Comparison of ENCODE assay signal across 8 mouse cellular contexts in genomic region chr2:164834531-164834930, GRCm38 (mm10). TPM values are rescaled to one million over a fixed set of nuclear protein-coding genes. Genes with fewer than 3 reads are reported as not detected.
DNase-seq lines count a peak whose midpoint lies in the region; ATAC-seq lines count a peak whose summit lies in the region.

No protein-coding gene starts in this region.

- ATAC-seq in kidney, embryonic 14.5 days (ENCODE audit: low FRiP score, low TSS enrichment), result no peak
- peak; percentile 21; the same call in 1 of the 2 replicates for ATAC-seq in megakaryocyte progenitor cell, adult 5-6 weeks (replicated peaks; ENCODE audit: poor library complexity)
- ATAC-seq in granulocyte monocyte progenitor cell, adult 5-6 weeks (replicated peaks; ENCODE audit: poor library complexity, severe bottlenecking), result no peak

- peak; percentile 39 for DNase-seq in right cerebral cortex, adult 18-20 months
- no peak for DNase-seq in right cerebral cortex, postnatal 36 days (ENCODE audit: low spot score in 2 of 2)
- no peak for DNase-seq in forebrain, embryonic 10.5 days (ENCODE audit: extremely low spot score, low spot score)
- DNase-seq in left cerebral cortex, postnatal 14 days (ENCODE audit: low spot score in 2 of 2), result no peak
- DNase-seq in embryo, embryonic 10 days (ENCODE audit: low spot score), result no peak

- peaks cover 36% of the 10 kb centered on the region for H3K36me3 ChIP-seq in forebrain, embryonic 10.5 days (replicated peaks)
- H3K36me3 ChIP-seq in kidney, embryonic 14.5 days (ENCODE audit: control insufficient read depth, insufficient read depth, low read length), result peaks cover 35% of the 10 kb centered on the region

- intact Hi-C loops in left cerebral cortex, postnatal 14 days (cut with DNase I), result loop anchor here (5.0 kb wide), 1 partner anchor 43 kb away; the partner anchor contains the start of gene Pcif1

- 54% methylated on average over 8 of the region's 8 CpGs for WGBS in forebrain, embryonic 10.5 days
- 41% methylated on average over 8 of the region's 8 CpGs for WGBS in kidney, embryonic 14.5 days

- H3K27me3 ChIP-seq in forebrain, embryonic 10.5 days (ENCODE audit: poor library complexity, severe bottlenecking), result peaks cover 6% of the 10 kb centered on the region; the same call in 1 of the 2 replicates
- no peaks in the 10 kb centered on the region for H3K27me3 ChIP-seq in kidney, embryonic 14.5 days (ENCODE audit: control insufficient read depth, insufficient read depth, low read length)

- H3K4me3 ChIP-seq in forebrain, embryonic 10.5 days, result peak overlapping the region; percentile 85
- peak overlapping the region; percentile 63 for H3K4me3 ChIP-seq in kidney, embryonic 14.5 days (ENCODE audit: low read length)

- H3K4me2 ChIP-seq in kidney, embryonic 14.5 days (replicated peaks; ENCODE audit: low read depth, low read length), result peak overlapping the region; percentile 95

- H3K9ac ChIP-seq in kidney, embryonic 14.5 days (ENCODE audit: low read depth, low read length), result peak overlapping the region; percentile 63

- H3K9me3 ChIP-seq in forebrain, embryonic 10.5 days, result no peaks in the 10 kb centered on the region
- H3K9me3 ChIP-seq in kidney, embryonic 14.5 days (ENCODE audit: control insufficient read depth, low read length), result no peaks in the 10 kb centered on the region

- peaks cover 29% of the 10 kb centered on the region for H3K4me1 ChIP-seq in forebrain, embryonic 10.5 days
- H3K4me1 ChIP-seq in kidney, embryonic 14.5 days (ENCODE audit: control insufficient read depth, insufficient read depth, low read length), result peaks cover 11% of the 10 kb centered on the region

- H3K27ac ChIP-seq in forebrain, embryonic 10.5 days, result peak overlapping the region; percentile 86; the same call in 1 of the 2 replicates
- H3K27ac ChIP-seq in kidney, embryonic 14.5 days (ENCODE audit: low read depth, low read length), result no peak overlapping the region

RNA-seq across cellular contexts. Expression of gene Neurl2, which starts 1.3 kb away (rescaled TPM):
- 3.9 and 4.5 TPM in 2 replicates for polyA plus RNA-seq in forebrain, embryonic 10.5 days (2016; fragmentation: Nextera tagmentation; extraction: Ambion mirVana)
- polyA plus RNA-seq in kidney, embryonic 14.5 days (2014; fragmentation: Nextera tagmentation; extraction: Ambion mirVana), result 6.0 and 6.6 TPM in 2 replicates
- total RNA-seq in megakaryocyte progenitor cell, adult 5-6 weeks (2015), result 3.4 and 4.3 TPM in 2 replicates
- 0.57 and 1.9 TPM in 2 replicates for total RNA-seq in megakaryocyte progenitor cell, adult 5-6 weeks (2017)
- 6.1 and 8.7 TPM in 2 replicates for total RNA-seq in granulocyte monocyte progenitor cell, adult 5-6 weeks (2014; fragmentation: Nextera tagmentation)
- 3.4 and 4.0 TPM in 2 replicates for total RNA-seq in granulocyte monocyte progenitor cell, adult 5-6 weeks (2017)
- 1 to 10 TPM; 3.6 to 4.5 TPM for total RNA-seq in left cerebral cortex, postnatal 14 days (2021)

RNA-seq across cellular contexts. Expression of gene Ctsa, which starts 1.9 kb away (rescaled TPM):
- polyA plus RNA-seq in forebrain, embryonic 10.5 days (2016; fragmentation: Nextera tagmentation; extraction: Ambion mirVana), result 77.8 and 80.4 TPM in 2 replicates
- 122 and 135 TPM in 2 replicates for polyA plus RNA-seq in kidney, embryonic 14.5 days (2014; fragmentation: Nextera tagmentation; extraction: Ambion mirVana)
- 69.5 and 69.8 TPM in 2 replicates for total RNA-seq in megakaryocyte progenitor cell, adult 5-6 weeks (2015)
- total RNA-seq in megakaryocyte progenitor cell, adult 5-6 weeks (2017), result 71.5 and 77.0 TPM in 2 replicates
- 89.0 and 135 TPM in 2 replicates for total RNA-seq in granulocyte monocyte progenitor cell, adult 5-6 weeks (2014; fragmentation: Nextera tagmentation)
- 79.5 and 109 TPM in 2 replicates for total RNA-seq in granulocyte monocyte progenitor cell, adult 5-6 weeks (2017)
- total RNA-seq in left cerebral cortex, postnatal 14 days (2021), result 10 to 100 TPM; 88.4 to 91.6 TPM

RNA-seq across cellular contexts. Expression of gene Spata25, which starts 6.2 kb away (rescaled TPM):
- polyA plus RNA-seq in forebrain, embryonic 10.5 days (2016; fragmentation: Nextera tagmentation; extraction: Ambion mirVana), result 0.19 TPM in 1 of 2 replicates, not detected in the other
- not detected in 2 replicates for polyA plus RNA-seq in kidney, embryonic 14.5 days (2014; fragmentation: Nextera tagmentation; extraction: Ambion mirVana)
- total RNA-seq in megakaryocyte progenitor cell, adult 5-6 weeks (2015), result not detected in 2 replicates
- not detected in 2 replicates for total RNA-seq in megakaryocyte progenitor cell, adult 5-6 weeks (2017)
- not detected in 2 replicates for total RNA-seq in granulocyte monocyte progenitor cell, adult 5-6 weeks (2014; fragmentation: Nextera tagmentation)
- not detected in 2 replicates for total RNA-seq in granulocyte monocyte progenitor cell, adult 5-6 weeks (2017)
- not detected for total RNA-seq in left cerebral cortex, postnatal 14 days (2021)

RNA-seq across cellular contexts. Expression of gene Zswim1, which starts 12.0 kb away (rescaled TPM):
- 25.5 and 25.9 TPM in 2 replicates for polyA plus RNA-seq in forebrain, embryonic 10.5 days (2016; fragmentation: Nextera tagmentation; extraction: Ambion mirVana)
- 12.4 and 20.0 TPM in 2 replicates for polyA plus RNA-seq in kidney, embryonic 14.5 days (2014; fragmentation: Nextera tagmentation; extraction: Ambion mirVana)
- 6.3 and 9.0 TPM in 2 replicates for total RNA-seq in megakaryocyte progenitor cell, adult 5-6 weeks (2015)
- total RNA-seq in megakaryocyte progenitor cell, adult 5-6 weeks (2017), result 3.1 and 4.4 TPM in 2 replicates
- 5.8 and 7.0 TPM in 2 replicates for total RNA-seq in granulocyte monocyte progenitor cell, adult 5-6 weeks (2014; fragmentation: Nextera tagmentation)
- 2.8 and 3.5 TPM in 2 replicates for total RNA-seq in granulocyte monocyte progenitor cell, adult 5-6 weeks (2017)
- total RNA-seq in left cerebral cortex, postnatal 14 days (2021), result 10 to 100 TPM; 21.4 to 22.0 TPM

RNA-seq across cellular contexts. Expression of gene Pltp, which starts 23.0 kb away (rescaled TPM):
- 36.6 and 40.0 TPM in 2 replicates for polyA plus RNA-seq in forebrain, embryonic 10.5 days (2016; fragmentation: Nextera tagmentation; extraction: Ambion mirVana)
- 25.7 and 34.6 TPM in 2 replicates for polyA plus RNA-seq in kidney, embryonic 14.5 days (2014; fragmentation: Nextera tagmentation; extraction: Ambion mirVana)
- 0.10 TPM in 1 of 2 replicates, not detected in the other for total RNA-seq in megakaryocyte progenitor cell, adult 5-6 weeks (2015)
- not detected in 2 replicates for total RNA-seq in megakaryocyte progenitor cell, adult 5-6 weeks (2017)
- total RNA-seq in granulocyte monocyte progenitor cell, adult 5-6 weeks (2014; fragmentation: Nextera tagmentation), result not detected in 2 replicates
- not detected in 2 replicates for total RNA-seq in granulocyte monocyte progenitor cell, adult 5-6 weeks (2017)
- total RNA-seq in left cerebral cortex, postnatal 14 days (2021), result 10 to 100 TPM; 86.5 to 92.3 TPM
